Comparison of ENCODE assay signal across 8 mouse cellular contexts in genomic region chr19:31971998-31972397, GRCm38 (mm10).
DNase-seq lines count a peak whose midpoint lies in the region; TF ChIP-seq lines count a peak whose summit lies in the region.

No protein-coding gene starts in this region.

- no peak overlapping the region for H3K27ac ChIP-seq in left cerebral cortex, adult 2 months

- peak; percentile 29 for DNase-seq in WW6 (ENCODE audit: low read depth, low spot score)
- peak; percentile 88 to 95 for DNase-seq in cerebellum, postnatal 14 days
- DNase-seq in gastrocnemius, adult 18-20 months (ENCODE audit: low spot score), result peak; percentile 78
- DNase-seq in induced T-regulatory cell, adult 2 months (ENCODE audit: low read depth), result peak; percentile 91
- peak; percentile 75 to 84 for DNase-seq in left cerebral cortex, adult 2 months (ENCODE audit: extremely low spot score in 1 of 2, low spot score in 2 of 2)
- DNase-seq in mesoderm, embryonic 11.5 days (ENCODE audit: low read depth, low spot score), result peak; percentile 87
- DNase-seq in right cerebral cortex, postnatal 25 days, result peak; percentile 71
- peak; percentile 63 to 75 for DNase-seq in urinary bladder, postnatal 36 days (ENCODE audit: low spot score in 2 of 2)

- TF ChIP-seq CTCF in left cerebral cortex, adult 2 months (IDR thresholded peaks at IDR 0.05), result peak; percentile 99

- no peak overlapping the region for H3K4me3 ChIP-seq in left cerebral cortex, adult 2 months

- intact Hi-C loops in left cerebral cortex, adult 2 months (cut with DNase I), result loop anchor here (1.0 to 5.0 kb wide), 4 partner anchors 57 to 720 kb away; no protein-coding TSS in a partner anchor

Comparison
In these comparisons a context has a peak if more than half of its experiments do, and no peak if none do; other contexts are left out.
1. DNase-seq: peak in every context shown above with its lines; median percentile 92 in cerebellum, postnatal 14 days; 91 in induced T-regulatory cell, adult 2 months; 87 in mesoderm, embryonic 11.5 days; 80 in left cerebral cortex, adult 2 months; 78 in gastrocnemius, adult 18-20 months; 71 in right cerebral cortex, postnatal 25 days; 69 in urinary bladder, postnatal 36 days; 29 in WW6.